Mouse (Mus musculus): ENCODE measurements at regions not wholly inside any gene's neighbourhood (a gene's known extent, or its start where the extent isn't known, plus 50 kb on each side); places are given as distances from the start of the nearest gene placed in this dataset.

- Histone ChIP-seq H3K9me3 (replicated peaks; ENCODE audit: low read length) (no peaks in the 10 kb centered on the region), H3K4me2 (ENCODE audit: insufficient read depth, low read depth, poor library complexity, severe bottlenecking) (no peak overlapping the region), H3K36me3 (replicated peaks in 1 of 2; ENCODE audit: control insufficient read depth in 1 of 2, insufficient read depth in 1 of 2, low read length in 1 of 2) (no peaks in the 10 kb centered on the region), H3K79me2 (replicated peaks; ENCODE audit: control insufficient read depth, extremely low read depth, insufficient read depth, poor library complexity, severe bottlenecking) (no peaks in the 10 kb centered on the region), H3K27ac (ENCODE audit: insufficient read depth, low read depth) (no peak overlapping the region), H3K27me3 (replicated peaks) (no peaks in the 10 kb centered on the region), H3K4me3 (replicated peaks in 1 of 3; ENCODE audit: low read depth in 2 of 3, low read length in 2 of 3, poor library complexity in 1 of 3) (no peak overlapping the region), H3K4me1 (ENCODE audit: control insufficient read depth in 1 of 2, insufficient read depth in 2 of 2) (no peaks in the 10 kb centered on the region), H3K9ac (ENCODE audit: insufficient read depth, low read depth) (no peak overlapping the region)
- no peak for DNase-seq (ENCODE audit: extremely low read depth)
- no peak for TF ChIP-seq RCOR1 (conservative IDR thresholded peaks at IDR 0.05; ENCODE audit: low read depth, low read length)
- TF ChIP-seq SIN3A (IDR thresholded peaks at IDR 0.05; ENCODE audit: low read length), result no peak
- no peak for TF ChIP-seq ZC3H11A (IDR thresholded peaks at IDR 0.05; ENCODE audit: low read depth, low read length)
- no peak for TF ChIP-seq POLR2A (IDR thresholded peaks at IDR 0.05; ENCODE audit: low read depth, low read length)
- no peak for TF ChIP-seq CHD2 (IDR thresholded peaks at IDR 0.05; ENCODE audit: low read length)
- TF ChIP-seq POLR2AphosphoS2 (IDR thresholded peaks at IDR 0.05; ENCODE audit: low read depth, low read length), result no peak
- no peak for TF ChIP-seq UBTF (IDR thresholded peaks at IDR 0.05; ENCODE audit: low read depth, low read length)
- TF ChIP-seq JUN (IDR thresholded peaks at IDR 0.05; ENCODE audit: insufficient read depth, low read depth, low read length), result no peak
- no peak for TF ChIP-seq RAD21 (IDR thresholded peaks at IDR 0.05; ENCODE audit: low read depth, low read length)
- no peak for TF ChIP-seq GABPA (IDR thresholded peaks at IDR 0.05; ENCODE audit: insufficient replicate concordance, low read depth, low read length)
- TF ChIP-seq USF2 (conservative IDR thresholded peaks at IDR 0.05; ENCODE audit: low read depth, low read length), result no peak
- no peak for TF ChIP-seq NRF1 (IDR thresholded peaks at IDR 0.05; ENCODE audit: low read depth, low read length)
- no peak for TF ChIP-seq MXI1 (IDR thresholded peaks at IDR 0.05; ENCODE audit: low read depth, low read length)
- no peak for TF ChIP-seq SMC3 (IDR thresholded peaks at IDR 0.05; ENCODE audit: low read depth, low read length)
- no peak for TF ChIP-seq HCFC1 (IDR thresholded peaks at IDR 0.05; ENCODE audit: low read depth, low read length)
- TF ChIP-seq PAX5 (IDR thresholded peaks at IDR 0.05; ENCODE audit: low read length), result no peak
- no peak for TF ChIP-seq CHD1 (IDR thresholded peaks at IDR 0.05; ENCODE audit: low read depth, low read length)
- in situ Hi-C loops (cut with MboI; ENCODE audit: low pct_ligation_motif_present, low pct_unique_long_range_greater_than_20kb, low sequenced_read_pairs), result no loop called here
- dilution Hi-C loops (cut with MboI; ENCODE audit: extremely low pct_ligation_motif_present, extremely low pct_unique_long_range_greater_than_20kb, low sequenced_read_pairs), result no loop called here
Observed at GRCm38 (mm10) chr3:42762205-42762604, 1019.8 kb downstream of the D3Ertd751e start.

DNA sequence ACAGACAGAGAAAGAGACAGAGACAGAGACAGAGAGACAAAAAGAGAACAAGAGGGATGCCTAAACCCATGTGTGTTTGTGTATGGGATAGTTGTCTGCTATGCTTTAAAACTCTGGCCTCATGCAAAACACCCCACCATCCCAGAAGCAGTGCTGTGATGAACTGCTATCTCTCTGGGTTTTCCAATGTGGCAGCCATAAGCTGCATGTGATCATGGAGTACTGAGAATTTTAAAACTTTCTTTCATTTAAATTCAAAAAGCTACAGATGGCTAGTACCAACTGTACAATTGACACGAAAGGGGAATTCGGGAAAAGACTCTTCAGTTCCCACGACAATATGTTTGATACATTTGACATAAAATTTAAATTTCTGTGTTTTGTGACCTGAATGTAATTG lies 1041.1 kb downstream of the D3Ertd751e start:
- Histone ChIP-seq H3K9ac (ENCODE audit: insufficient read depth, low read depth) (no peak overlapping the region), H3K36me3 (replicated peaks in 1 of 2; ENCODE audit: control insufficient read depth in 1 of 2, insufficient read depth in 1 of 2, low read length in 1 of 2) (no peaks in the 10 kb centered on the region), H3K27ac (ENCODE audit: insufficient read depth, low read depth) (no peak overlapping the region), H3K27me3 (replicated peaks) (no peaks in the 10 kb centered on the region), H3K9me3 (replicated peaks; ENCODE audit: low read length) (no peaks in the 10 kb centered on the region), H3K79me2 (replicated peaks; ENCODE audit: control insufficient read depth, extremely low read depth, insufficient read depth, poor library complexity, severe bottlenecking) (no peaks in the 10 kb centered on the region), H3K4me2 (ENCODE audit: insufficient read depth, low read depth, poor library complexity, severe bottlenecking) (no peak overlapping the region), H3K4me1 (ENCODE audit: control insufficient read depth in 1 of 2, insufficient read depth in 2 of 2) (peaks cover 3% of the 10 kb centered on the region in 2 experiments; a peak in 3 of 4 replicates), H3K4me3 (replicated peaks in 1 of 3; ENCODE audit: low read depth in 2 of 3, low read length in 2 of 3, poor library complexity in 1 of 3) (no peak overlapping the region)
- no peak for DNase-seq (ENCODE audit: extremely low read depth)
- in situ Hi-C loops (cut with MboI; ENCODE audit: low pct_ligation_motif_present, low pct_unique_long_range_greater_than_20kb, low sequenced_read_pairs), result no loop called here
- dilution Hi-C loops (cut with MboI; ENCODE audit: extremely low pct_ligation_motif_present, extremely low pct_unique_long_range_greater_than_20kb, low sequenced_read_pairs), result no loop called here
- TF ChIP-seq ZNF384 (IDR thresholded peaks at IDR 0.05; ENCODE audit: low read depth, low read length) (no peak), ZC3H11A (IDR thresholded peaks at IDR 0.05; ENCODE audit: low read depth, low read length) (no peak), ZMIZ1 (IDR thresholded peaks at IDR 0.05; ENCODE audit: low read depth, low read length) (no peak), KAT2A (IDR thresholded peaks at IDR 0.05; ENCODE audit: insufficient replicate concordance, low read length) (no peak), SIN3A (IDR thresholded peaks at IDR 0.05; ENCODE audit: low read length) (no peak), MYC (IDR thresholded peaks at IDR 0.05; ENCODE audit: low read depth, low read length) (no peak), TCF12 (IDR thresholded peaks at IDR 0.05; ENCODE audit: low read depth, low read length) (no peak), EP300 (IDR thresholded peaks at IDR 0.05; ENCODE audit: low read length) (no peak), PAX5 (IDR thresholded peaks at IDR 0.05; ENCODE audit: low read length) (no peak), SMC3 (IDR thresholded peaks at IDR 0.05; ENCODE audit: low read depth, low read length) (no peak), POLR2AphosphoS2 (IDR thresholded peaks at IDR 0.05; ENCODE audit: low read depth, low read length) (no peak), MAX (IDR thresholded peaks at IDR 0.05; ENCODE audit: low read length) (no peak), TBP (conservative IDR thresholded peaks at IDR 0.05; ENCODE audit: low read depth, low read length) (no peak), CHD2 (IDR thresholded peaks at IDR 0.05; ENCODE audit: low read length) (no peak), USF2 (conservative IDR thresholded peaks at IDR 0.05; ENCODE audit: low read depth, low read length) (no peak), JUND (conservative IDR thresholded peaks at IDR 0.05; ENCODE audit: low read depth, low read length) (no peak)
